Mouse (Mus musculus) gastrocnemius, postnatal 25 days (tissue): ENCODE data around the gene Rer1. TPM values are rescaled to one million over a fixed set of nuclear protein-coding genes. Genes with fewer than 3 reads are reported as not detected.
"Not testable (repeated sequence)": the region's sequence is repeated elsewhere in the genome, so short reads cannot be mapped to it uniquely, and the experiment has no call there.

ENCODE experiments used
- DNase-seq: peaks from one replicate; pipeline ENCODE4 v3.0.0; 2022
- total RNA-seq, 2 experiments: library from RNA; stranded (reverse); gene quantifications; 1 replicate in 1 of 2; 2 replicates in 1 of 2; pipeline ENCODE4 v1.2.3; 2021

Gene Rer1
- total RNA-seq, 2 experiments from 2014 or later: 44.8 to 51.3 TPM

DNA sequence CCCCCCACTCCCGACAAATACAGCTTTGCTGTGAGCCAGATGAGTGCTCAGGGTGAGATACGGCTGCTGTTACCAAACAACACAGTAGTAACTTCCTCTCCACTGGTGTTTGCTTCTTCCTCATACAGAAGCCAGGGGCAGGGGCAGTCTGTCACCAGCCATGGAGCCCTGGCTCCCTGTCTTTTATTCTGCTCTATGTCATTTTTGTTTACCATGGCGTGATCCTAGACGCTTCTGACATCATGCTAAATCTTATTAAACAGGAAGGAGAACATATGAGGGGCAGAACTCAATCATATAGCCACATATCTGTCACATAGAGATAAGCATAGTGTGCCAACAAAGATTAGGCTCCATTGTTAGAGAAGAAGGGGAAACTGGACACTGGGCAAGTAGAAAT is 30.4 kb upstream of the Rer1 start:
- DNase-seq: no peak

DNA sequence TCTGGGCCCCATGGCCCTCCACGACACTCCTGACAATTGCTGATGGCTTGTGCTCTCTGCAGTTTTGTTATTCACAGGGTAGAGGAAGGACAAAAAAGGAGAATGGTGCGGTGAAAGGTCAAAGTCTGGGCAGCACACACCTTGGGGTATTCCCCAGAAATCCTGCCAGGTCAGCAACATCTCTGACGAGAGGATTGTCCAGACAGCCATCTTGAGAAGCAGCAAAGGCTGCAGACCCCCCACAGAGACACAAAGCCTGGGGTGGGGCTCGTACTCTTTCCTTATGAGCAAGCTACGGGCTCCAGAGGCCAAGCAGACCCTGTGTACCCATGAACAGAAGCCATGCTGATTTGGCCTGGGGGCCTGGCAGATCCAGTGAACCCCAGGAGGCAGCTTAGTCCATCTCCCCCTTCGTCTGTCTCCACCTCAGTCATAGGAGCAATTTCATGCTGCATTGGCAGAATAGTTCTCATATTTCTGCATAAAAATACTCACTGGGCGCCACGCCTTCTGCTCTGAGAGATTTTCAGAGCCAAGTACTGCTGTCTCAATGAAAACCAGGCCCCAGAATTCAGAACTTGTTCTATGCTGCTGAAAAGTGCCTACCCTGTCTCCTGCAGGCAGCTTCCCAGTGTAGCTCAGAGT is 27.7 kb upstream of the Rer1 start:
- DNase-seq: no peak

DNA sequence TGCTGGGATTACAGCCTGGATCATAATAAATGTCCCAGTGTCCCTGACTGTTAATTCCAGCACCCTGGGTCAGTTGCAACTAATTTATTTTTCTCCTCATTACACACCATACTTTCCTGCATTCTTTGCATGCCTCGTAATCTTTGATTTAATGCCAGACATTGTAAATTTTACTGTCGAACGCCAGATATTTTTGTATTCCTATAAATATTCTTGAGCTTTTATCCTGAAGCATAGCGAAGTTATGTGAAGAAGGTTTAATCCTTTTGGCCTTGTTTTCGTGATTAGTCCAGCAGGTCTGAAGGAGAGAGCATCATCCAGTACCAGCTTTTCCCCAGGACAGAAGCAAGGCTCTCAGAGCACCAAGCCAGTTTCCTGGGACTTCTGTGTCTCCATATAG is 23.3 kb upstream of the Rer1 start:
- DNase-seq: no peak

GRCm38 (mm10) chr4:155107886-155108285 is 21.7 kb upstream of the Rer1 start:
- no peak for DNase-seq

DNA sequence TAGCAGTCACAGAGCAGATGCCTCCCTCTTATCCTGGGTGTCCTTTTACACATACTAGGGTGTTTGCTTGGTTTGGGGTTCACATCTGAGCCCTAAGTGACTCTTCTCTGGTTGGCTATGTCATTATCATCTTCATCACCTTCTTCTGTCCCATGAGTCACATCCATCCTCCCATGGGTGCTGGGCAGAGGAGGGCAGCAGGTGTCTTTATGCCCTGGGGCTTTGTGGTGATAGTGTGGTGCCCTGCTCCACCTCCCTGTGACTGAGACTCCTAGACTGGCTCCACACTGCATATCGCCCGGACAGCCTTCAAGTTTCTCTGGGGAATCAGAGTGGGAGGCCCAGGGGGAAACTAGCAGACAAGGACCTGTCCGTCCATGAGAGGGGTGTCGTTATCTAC is 12.4 kb upstream of the Rer1 start:
- no peak for DNase-seq

- DNase-seq: no peak
These were observed 11.3 kb upstream of the Rer1 start for GRCm38 (mm10) chr4:155097452-155097851.

DNA sequence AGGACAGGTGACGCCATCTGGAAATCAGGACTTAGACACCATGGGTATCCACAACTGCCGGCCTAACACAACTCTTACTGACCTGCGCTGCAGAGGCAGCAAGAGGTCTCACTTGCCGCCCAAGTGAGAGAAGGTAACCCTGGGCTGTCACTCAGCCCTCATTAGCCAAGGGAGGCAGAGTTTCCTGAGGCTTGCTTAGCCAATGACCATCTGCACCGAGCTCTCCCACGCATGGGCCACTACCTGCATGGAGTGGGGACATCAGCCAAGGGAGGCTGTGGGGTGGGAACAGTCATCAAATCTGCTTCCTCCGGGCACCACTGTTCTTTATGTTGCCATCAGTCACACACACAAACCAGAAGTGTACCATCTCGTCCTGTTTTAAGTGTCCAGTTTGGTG is 9.8 kb upstream of the Rer1 start:
- no peak for DNase-seq

DNA sequence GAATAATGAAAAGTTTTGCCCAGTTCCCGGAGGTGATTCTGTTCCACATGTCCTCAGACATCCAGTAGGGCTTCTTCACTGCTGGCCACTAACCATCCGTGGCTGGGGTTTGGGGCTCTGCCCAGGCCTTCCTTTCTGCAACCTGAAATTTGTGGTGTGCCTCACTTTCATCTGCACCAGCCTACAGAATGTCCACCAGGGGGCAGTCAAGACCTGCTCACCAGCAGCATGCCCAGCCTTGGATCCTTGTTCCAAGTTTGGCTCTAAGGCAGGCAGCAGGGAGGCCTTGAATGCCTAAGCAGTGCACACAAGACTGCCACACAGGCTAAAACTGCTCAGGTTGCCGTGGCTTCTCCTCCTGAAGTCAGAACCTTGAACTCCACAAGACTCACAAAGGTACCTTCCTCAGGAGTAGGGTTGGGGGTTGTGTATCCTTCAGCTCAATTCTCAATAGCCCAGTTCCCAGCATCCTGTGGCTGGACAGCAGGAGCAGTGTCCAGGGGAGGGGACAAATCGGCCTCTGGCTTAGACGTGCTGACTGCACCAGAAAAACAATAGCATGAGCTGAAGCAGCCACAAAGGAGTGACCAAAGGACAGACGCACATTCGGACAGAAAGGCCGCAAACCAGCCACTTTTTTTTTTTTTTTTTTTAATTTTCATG is 9.2 kb upstream of the Rer1 start:
- peak; percentile 81 for DNase-seq

DNA sequence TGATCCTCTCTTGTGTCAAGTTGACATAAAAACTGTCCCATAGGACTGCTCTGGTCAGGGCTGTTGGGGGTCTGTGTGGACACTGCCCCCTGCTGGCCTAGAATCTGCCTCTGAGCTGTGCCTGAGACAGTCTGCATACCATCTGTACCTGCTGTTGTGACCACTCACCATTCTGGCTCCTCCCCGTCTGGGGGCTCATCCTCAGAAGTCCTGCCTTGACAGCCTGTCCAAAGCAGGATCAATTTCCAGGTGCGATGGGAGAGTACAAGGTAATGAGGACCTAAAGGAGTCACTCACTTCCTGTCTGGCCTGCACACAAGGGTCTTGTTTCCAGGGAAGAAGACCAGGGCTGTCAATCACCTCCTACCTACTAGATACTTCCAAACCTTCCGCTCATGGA is 8.4 kb upstream of the Rer1 start:
- no peak for DNase-seq

- DNase-seq: no peak
These were observed 7.4 kb upstream of the Rer1 start for GRCm38 (mm10) chr4:155093431-155094149.

DNA sequence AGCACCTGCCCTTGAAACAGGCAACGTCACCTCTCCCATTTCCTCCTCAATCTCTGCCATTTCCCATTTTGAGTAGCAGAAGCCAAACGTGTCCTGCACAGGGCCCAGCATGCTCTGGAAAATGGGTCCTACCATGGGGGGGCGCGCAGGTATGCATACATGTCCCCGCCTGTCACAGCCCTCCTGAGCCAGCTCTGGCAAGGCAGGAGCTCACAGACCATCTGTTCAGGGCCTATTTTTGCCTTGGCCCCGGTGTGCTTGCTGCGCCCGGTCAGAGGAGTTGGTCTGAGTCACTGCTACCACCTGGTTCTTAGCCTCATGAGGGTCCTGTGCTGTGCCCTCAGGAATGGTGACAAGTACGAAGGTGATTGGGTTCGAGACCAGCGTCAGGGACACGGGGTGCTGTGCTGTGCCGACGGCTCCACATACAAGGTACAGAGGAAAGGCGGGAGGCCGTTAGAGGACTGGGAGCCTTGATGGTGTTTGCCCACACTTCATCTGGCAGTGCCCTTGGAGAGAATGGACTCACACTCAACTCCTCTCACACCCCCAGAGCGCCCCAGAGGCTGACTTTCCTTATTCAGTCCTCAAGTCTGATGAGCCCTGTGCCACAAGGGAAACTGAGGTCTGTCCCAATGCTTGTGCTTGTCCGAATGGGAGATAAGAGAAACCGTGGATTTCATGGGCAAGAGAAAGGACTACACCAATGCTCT is 6.7 kb upstream of the Rer1 start:
- DNase-seq: peak; percentile 6

DNA sequence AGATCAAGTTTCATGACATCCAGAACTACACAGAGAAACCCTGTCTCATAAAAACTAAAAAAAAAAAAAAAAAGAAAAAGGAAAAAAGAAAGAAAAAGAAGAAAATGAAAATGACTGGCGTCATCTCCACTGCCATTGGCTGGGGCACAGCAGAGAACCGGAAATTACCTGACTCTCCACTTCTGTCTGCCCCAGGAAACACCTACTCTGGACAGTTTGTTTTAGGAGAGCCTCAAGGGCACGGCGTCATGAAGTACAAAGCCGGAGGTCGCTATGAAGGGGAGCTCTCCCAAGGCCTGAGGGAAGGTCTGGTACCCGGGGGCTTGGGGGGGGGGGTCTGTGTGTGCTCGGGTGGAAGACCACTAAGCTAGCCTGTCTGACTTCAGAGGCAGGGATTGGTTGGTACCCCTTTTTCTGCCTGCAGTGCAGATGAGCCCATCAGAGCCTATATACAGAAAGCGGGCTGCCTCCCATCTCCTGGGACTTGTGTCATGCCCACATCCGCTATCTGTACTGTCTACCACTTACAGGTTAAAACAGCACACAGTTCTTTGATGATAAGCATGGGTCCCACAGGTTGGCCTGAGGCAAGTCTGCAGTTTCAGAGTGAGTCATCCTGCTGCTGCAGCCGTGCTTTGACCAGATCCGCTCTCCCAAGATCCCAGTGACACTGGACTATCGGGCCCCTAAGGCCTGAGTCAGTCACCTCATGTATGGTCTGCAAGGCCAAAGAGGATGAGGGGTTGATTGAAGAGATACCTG is 4.7 kb upstream of the Rer1 start:
- DNase-seq: no peak

- DNase-seq: no peak
These were observed 4.0 kb upstream of the Rer1 start for GRCm38 (mm10) chr4:155090147-155090546.

- DNase-seq: no peak
These were observed 3.1 kb upstream of the Rer1 start for GRCm38 (mm10) chr4:155089241-155089640.

GRCm38 (mm10) chr4:155085206-155086107 is 725 bp downstream of the Rer1 start:
- DNase-seq: no peak

DNA sequence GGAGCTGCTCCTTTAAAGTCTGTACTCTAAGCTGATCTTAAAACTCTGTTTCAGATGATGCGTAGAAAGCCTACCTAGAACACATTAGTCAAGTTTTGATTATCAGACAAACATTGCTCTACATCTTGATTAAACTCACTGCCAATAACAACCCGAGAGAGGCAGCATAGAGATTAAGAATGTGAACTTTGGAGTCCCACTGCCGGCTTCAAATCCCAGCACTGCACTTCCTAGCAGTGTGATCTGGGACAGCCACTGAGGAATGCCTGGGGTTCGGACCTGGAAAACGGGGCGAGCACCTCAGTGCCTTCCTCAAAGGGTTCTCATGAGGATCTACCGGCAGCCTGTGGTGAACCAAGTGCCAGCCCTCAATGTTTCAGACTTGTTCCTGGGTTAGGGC is 1.8 kb downstream of the Rer1 start:
- no peak for DNase-seq

- DNase-seq: no peak
These were observed 2.6 kb downstream of the Rer1 start for GRCm38 (mm10) chr4:155083553-155083952.

DNA sequence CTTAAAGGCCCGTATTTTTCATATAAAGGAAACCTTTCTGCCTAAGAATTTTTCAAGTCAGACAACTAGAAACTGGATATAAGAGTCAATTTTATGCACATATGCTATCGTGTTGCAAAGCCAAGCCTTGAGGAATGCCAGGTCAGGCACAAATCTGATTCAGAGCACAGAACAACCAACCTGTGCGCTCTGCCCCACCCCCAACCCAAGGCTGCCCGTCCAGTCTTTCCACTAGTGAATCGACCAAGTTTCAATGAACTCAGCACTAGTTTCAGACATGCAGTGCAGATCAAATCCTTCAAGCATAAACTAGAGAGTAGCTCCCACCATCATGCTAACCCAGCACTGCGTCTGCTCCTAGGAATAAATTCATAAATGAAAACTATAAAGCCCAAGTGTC is 6.5 kb downstream of the Rer1 start:
- no peak for DNase-seq

DNA sequence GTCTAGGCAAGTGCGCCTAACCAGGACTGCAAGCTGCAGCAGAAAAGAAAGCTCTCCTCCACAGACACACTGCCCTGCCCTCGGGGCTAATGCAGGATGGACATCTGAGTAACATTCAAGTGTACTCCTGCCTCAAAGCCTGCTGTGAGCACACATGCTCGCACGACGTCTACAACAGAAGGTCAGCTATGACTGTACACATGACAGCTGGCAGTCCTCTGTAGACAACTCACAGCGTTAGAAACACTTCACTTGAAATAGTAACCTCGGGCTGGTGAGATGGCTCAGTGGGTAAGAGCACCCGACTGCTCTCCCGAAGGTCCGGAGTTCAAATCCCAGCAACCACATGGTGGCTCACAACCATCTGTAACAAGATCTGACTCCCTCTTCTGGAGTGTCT is 7.4 kb downstream of the Rer1 start:
- DNase-seq: not testable (repeated sequence)

DNA sequence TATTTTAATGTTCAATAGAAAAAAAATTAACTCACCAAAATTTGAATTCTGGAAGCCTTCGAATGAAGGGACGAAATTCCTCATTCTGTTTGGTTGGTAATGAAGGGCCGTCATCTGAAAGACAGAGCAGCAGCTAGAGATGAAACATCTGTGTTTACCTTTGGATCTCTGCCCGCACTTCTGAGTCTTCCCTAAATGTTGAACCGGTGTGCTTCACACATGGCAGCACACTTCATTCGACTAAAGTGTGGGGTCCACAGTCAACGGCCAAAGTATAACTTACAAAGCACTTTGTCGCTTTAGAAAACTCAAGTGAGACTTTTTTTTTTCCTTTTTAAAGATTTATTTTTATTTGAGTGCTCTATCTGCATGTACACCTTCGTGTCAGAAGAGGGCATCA is 9.5 kb downstream of the Rer1 start:
- DNase-seq: no peak

DNA sequence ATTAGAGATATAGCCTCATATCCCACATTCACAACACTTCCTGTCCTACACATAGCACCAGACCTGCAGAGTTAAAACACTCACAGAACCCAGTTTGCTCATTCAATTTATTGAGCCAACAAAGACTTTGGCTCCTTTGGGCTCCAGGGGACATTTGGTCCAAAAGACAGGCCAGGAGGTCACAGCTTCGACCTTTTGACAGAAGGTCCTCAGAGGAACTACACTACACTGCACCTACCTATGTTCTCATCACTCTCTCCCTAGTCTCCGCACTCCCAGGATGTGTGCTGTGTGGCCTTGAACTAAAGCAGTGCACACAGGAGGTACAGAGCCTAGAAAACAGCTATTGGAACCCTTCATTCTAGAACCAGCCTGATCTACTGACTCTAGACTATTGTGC is 10.4 kb downstream of the Rer1 start:
- DNase-seq: no peak
